Mouse (Mus musculus): ENCODE data around the gene Tarm1.

Gene Tarm1

DNA sequence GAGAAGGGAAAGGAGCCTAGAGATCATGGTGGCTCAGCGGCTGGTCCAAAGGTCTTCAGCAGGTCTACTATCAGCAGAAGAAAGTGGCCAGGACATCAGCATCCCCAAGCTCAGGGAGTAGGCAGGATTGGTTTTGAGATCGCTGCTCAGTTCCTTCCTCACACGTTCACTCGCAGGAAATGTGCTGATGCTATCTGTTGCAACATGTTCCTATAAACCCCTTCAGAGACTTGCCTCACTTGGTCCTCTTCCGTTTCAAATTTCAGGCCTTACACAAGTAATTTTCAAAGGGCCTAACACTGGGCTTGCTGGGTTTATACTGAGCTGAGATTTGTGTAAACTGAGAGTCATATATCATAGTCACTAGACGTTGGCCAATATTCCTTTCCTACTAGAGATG is at the start of gene Tarm1:
Gene Tarm1, minus strand, starts transcription at position 186 of the 400 bp plus-strand sequence.
- DNase-seq (ENCODE audit: low spot score in 2 of 2), result no peak

DNA sequence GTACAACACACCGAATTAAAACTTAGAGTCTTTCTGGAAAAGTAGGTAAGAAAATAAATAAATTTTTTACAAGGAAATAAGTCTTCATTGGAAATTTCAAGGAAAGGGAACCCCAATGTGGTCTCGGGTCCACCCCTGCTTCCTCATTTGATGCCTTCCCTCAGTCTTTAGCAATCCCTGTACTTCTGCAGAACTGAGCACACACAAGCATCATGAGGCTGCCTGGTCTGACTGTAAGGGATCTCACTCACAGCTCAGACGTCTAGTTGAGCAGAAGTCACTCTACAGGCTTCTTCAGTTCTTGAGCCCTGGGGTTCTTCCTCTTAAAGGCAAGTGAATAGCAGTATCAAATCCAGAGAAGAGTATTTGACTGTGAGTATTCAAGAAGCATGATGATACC is 3.5 kb upstream of the Tarm1 start:
- DNase-seq (ENCODE audit: low spot score in 2 of 2), result no peak

DNA sequence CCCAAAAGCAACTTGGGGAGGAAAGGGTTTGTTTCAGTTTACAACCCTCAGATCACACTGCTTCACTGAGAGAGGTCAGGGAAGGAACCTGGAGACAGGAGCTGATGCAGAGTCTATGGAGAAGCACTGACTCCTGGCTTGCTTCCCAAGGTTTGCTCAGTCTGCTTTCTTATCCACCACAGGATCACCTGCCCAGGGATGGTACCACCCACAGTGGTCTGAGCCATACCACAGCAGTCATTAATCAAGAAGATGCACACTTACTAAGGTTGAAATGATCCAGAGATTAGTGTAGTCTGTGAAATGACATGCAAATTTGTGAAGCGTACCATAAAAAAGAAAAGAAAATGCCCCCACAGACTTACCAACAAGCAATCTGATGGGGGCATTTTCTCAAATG is 2.0 kb downstream of the Tarm1 start:
- no peak for DNase-seq (ENCODE audit: low spot score in 2 of 2)

DNA sequence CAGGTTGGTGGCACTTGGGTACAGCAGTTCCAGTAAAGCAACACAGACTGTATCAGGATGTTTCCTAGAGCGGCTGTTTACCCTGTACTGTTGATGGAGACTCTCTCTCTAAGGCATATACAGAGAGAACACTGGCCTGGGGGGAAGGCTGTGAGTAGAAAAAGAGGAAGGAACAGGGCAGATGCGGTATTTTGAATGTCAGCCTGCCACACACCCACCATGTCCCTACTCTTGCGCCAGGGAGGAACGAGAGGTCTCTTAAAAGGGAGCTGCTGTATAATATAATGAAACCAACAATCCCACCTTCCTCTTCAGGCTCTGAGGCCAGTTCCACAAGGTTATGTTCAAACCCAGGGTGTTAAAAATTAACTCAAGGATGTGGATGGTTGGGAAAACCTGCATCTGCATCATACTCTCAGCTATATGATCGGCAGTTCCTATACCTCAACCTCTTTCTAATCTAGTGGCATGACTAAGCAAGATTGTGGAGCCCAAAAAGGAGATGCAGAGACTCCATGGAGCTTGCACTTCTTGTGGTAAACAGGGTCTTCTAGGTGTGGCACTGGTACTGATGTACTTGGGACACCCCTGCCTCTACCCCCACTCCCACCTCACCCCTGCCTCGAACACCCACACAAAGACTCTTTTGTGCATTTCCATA is 20.3 kb downstream of the Tarm1 start:
- DNase-seq (ENCODE audit: low spot score in 2 of 2), result no peak

DNA sequence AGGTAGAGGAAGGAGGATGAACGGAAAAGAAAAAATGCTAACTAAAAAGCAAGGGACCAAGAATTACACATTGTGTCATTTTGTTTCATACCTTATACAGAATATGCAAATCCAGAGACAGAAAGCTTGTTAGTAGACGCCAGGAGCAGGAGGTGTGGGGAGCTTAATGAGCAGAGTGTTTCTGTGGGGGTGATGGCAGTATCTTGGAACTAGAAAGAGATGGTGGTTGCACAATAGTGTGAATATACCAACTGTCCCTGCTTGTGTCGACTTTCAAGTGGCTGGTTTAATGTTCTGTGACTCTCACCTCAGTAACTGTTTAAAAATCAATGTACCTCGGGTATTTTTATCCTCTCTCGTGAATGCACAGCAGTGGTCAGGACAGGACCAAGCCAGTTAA is 25.7 kb downstream of the Tarm1 start:
- DNase-seq (ENCODE audit: low spot score in 2 of 2), result peak in 1 of 2 experiments; percentile 56

DNA sequence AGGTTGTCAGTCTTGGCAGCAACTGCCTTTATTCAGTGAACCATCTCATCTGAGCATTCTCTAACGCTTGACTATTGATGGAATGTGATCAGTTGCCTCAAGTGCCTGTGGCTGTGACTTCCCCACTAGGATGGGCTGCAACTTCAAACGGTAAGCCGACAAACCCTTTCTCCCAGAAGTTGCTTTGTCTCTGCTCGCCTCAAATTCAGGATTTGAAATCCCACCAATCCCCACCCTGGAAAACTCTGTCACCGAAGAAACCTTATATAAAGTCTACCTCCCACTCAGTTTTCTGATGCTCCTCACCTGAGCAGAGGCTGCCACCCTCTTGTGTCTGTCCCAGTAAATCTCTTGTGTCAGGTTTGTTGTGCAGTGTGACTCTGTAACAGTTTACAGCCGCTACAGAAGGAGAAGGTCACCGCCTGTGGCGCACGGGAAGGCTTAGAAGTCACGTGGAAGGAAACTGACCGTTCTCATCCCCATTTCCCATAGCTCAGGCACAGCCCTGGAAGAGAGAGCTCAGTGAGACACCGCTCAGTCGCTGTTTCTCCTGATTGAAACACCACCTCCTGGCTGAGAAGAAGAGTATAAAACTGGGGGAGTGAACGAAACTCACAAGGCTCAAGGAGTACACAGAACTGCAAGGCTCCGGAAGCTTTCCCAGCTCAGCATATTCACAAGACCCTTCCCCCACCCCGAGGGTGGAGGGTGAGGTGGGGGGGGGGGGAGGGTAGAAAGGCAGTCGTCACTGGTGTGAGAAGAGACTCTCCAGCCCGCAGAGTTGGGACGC is 27.9 kb downstream of the Tarm1 start:
- no peak for DNase-seq (ENCODE audit: low spot score in 2 of 2)

- no peak for DNase-seq (ENCODE audit: low spot score in 2 of 2)
Measured at GRCm38 (mm10) chr7:3472774-3473173, 29.6 kb downstream of the Tarm1 start.

DNA sequence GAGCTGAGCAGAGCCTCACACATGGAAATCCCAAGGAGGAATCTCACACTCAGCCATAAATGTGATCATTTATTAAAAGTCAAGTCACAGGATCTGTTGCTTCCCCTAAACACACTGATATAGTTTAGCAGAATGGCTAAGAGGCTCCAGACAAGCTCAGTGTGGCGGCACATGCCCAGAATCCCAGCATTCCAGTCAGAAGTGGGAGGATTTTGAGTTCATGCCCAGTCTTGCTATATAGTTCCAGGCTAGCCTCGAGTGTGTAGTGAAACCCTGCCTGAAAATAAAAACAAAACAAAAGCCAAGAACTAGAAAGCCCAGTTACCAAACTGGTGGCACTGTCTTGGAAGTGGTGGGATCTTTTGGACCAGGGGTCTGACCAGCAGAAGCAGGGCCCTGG is 33.8 kb downstream of the Tarm1 start:
- no peak for DNase-seq (ENCODE audit: low spot score in 2 of 2)

DNA sequence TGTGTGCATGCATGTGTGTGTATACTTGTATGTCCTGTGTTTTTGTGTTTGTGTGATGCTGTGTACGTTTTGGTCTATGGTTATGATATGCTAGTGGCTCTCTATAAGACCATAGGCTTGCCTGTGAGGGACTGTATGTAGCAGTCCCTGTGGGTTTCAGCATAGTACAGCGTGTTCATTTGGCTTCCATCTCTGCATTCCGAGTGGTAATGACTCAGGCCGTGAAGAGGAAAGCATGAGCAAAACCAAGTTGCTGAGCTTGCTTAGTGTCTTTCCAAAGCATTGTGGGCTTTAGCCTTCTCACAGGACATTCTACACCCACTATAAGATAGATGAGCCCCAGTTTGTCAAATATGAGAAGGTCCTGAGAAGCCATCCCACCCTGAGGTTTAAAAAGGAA is 39.1 kb downstream of the Tarm1 start:
- no peak for DNase-seq (ENCODE audit: low spot score in 2 of 2)

DNA sequence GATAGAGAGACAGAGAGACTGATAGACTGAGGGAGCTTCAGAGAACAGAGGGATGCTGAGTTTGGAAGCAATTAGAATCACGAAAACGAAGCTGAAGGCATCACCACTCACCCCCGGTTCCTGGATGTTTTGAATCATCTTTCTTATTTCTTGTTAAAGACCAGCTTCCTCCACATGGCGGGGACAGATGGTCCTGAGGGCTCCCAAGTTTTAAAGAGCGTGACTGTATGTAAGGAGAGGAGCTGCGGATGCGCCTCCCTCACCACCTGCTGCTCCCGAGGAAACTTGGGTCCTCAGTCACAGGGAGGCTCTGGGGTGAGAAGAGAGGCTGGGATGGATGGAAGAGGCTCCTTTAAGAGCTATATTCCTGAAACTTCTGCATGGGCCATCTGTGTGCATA is 42.2 kb downstream of the Tarm1 start:
- DNase-seq (ENCODE audit: low spot score in 2 of 2), result peak; percentile 62 to 82

DNA sequence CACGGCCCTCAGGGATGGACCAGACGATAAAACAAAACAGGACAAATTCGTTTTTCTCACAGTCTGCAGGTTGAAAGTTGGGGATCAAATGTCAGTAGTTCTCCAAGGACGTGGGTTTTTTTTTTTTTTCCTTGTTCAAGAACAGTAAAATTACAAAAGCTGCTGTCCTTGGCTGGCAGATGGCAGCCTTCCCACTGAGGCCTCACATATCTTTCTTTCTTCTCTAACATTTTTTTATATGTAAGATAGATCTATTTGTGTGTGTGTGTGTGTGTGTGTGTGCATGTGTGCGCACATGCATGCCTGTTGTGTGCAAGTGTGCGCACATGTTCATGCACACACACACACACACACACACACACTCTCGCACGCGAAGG is 44.6 kb downstream of the Tarm1 start:
- DNase-seq (ENCODE audit: low spot score in 2 of 2), result no peak

DNA sequence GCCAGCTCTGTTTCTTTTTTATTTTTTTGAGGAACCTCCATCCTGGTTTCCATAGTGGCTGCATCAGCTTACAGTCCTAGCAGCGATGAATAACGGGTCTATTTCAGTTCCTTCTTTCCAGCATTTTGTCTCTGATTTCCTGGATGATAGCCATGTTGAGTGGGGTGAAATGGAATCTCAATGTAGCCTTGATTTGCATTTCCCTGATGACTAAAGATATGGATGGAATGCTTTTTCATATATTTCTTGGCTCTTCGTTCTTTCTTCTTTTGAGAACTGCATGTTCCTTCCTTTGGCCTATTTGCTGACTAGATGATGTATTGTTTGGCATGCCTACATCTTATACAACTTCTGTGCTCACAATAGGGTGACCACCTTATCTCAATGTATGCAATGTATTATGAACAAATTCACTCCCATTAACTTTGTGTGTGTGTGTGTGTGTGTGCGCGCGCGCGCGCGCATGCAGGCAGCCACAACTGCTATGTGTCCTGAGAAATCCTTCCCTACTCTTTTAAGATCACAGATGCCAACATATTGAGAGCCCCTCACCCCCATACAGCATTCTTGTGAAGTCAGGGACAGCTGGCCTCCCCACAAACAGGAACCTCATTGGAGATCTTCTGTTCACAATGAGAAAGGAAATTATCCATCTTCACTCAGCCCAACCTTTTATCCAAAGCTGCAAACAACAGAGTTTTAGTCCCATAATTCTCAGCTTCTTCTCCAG is 45.1 kb downstream of the Tarm1 start:
- DNase-seq (ENCODE audit: low spot score in 2 of 2), result no peak

- DNase-seq (ENCODE audit: low spot score in 2 of 2), result no peak
Measured at GRCm38 (mm10) chr7:3453486-3454183, 48.8 kb downstream of the Tarm1 start.

DNA sequence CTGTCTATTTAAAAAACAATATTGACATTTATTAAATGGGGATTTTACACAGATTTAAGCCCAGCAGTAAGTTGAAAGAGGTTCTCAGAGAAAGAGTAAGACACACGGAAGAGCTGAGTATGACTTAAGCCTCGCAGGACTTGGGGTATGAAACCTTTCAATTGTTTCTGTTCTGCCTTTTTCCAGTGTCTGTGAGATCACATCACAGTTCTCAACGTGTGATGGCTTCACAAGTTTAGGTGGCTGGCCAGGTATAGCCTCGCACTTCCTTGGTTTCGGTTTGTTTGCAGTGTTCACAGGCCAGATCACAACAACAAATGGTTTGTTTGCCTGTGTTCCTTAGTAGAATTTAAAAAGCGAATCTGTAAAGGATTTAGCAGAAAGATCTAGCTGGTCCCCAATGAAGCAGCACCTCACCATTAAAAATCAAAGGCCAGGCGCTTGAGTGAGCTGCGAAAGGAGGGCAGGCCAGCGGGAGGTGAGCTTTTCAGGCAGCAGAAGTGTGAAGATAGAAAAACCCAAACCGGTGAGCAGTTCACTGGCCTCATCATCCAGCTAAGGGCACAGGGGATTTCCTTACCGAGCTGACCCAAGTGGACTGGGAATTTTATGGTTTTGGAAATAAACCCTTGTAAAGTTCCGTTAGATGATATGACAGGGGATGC is 49.5 kb downstream of the Tarm1 start:
- DNase-seq (ENCODE audit: low spot score in 2 of 2), result no peak

DNA sequence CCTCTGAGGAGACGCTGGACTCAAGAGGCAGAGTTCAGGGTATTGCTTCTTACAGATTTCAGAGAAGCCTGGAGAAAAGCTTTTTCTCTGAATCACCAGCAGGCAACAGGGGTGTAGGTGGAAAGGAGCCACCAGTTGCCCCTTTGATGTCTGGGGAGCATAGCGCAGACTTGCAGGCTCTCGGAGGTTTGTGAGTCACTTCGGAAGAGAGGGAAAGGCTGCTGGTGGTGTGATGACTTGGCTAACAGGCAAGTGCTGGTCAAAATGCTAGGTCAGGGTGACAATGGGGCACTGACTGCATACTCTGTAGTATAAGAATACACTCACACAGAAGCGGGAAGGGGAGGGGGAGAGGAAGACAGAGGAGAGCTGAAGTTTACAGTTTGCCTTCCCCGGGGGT is 51.3 kb downstream of the Tarm1 start:
- no peak for DNase-seq (ENCODE audit: low spot score in 2 of 2)

DNA sequence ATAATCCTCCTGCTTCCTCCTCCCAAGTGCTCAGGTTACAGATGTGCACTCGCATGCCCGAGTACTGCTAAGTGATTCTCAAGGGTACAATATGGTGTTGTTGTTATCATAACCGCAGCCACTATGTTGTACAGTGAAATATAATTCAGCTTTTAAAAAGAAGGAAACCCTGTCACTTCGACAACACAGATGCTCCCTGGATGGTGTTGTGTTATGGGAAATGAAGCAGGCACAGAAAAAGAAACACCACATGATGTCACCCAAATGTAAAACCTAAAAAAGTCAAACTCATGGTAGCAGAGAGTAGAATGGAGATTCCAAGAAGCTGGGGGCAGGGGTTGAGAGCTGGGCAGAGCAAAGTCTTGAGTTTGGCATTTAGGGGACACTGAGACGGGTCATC is 51.8 kb downstream of the Tarm1 start:
- DNase-seq (ENCODE audit: low spot score in 2 of 2), result no peak

- DNase-seq (ENCODE audit: low spot score in 2 of 2), result peak; percentile 85 to 92
Measured at GRCm38 (mm10) chr7:3448737-3449454, 53.5 kb downstream of the Tarm1 start.

DNA sequence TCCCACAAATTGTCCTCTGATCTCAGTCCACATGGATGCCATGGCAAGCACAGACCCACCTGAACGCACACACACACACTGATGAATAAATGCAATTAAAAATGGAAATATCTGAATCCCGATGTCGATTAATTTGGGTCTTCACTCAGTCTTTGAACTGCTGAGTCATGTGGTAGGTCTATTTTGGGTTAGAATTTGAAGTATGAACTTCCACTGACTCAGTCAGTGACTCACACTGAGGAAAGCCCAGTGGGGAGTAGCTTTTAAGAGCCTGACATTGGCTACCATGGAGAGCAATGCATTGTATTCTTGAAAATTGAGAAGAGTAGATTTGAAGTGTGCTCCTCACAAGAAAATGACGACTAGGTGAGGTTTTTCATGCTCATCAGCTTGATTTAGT is 55.4 kb downstream of the Tarm1 start:
- no peak for DNase-seq (ENCODE audit: low spot score in 2 of 2)

DNA sequence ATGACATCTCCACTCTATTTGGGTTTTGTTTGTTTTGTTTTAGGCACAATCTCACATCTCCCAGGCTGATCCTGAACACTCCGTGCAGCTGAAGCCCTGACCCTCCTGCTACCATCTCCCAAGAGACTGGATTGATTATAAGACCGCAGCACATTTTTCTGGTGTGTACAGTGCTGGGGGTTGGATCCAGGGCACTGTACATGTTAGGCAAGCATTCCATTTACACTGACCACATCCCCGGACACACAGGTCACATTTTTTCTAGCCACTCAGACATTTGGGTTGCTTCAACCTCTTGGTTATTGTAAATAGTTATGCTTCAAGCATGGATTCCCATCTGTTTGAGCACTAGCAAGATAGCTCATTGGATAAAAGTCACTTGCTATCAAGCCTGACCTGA is 55.8 kb downstream of the Tarm1 start:
- DNase-seq (ENCODE audit: low spot score in 2 of 2), result no peak

- no peak for DNase-seq (ENCODE audit: low spot score in 2 of 2)
Measured at GRCm38 (mm10) chr7:3444678-3445077, 57.7 kb downstream of the Tarm1 start.

DNA sequence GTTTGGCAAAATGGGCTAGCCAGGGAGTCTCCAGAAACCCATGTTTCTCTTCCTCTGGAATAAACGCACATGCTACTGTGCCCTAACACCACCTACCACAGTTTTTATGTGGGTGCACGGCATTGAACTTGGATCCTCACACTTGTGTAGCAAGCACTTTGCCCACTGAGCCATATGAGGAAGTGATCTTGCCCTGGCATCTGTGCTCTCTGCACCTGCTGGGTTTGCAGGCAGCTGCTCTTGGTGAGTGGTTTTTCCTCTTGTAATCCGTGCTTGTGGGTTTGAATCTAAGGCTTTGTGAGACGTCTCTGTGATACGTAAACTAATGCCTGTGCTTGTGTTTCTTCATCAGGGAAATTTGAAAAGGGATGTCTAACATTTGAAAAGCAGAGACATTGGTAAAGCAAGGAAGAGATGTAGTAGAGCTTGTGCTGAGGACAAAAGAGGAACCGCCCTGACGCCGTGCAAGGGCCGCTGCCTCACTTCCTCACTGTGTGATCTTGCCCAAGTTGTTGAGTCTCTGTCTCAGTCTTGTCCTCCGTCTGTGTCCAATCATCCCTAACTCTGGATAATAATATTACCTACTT is 59.9 kb downstream of the Tarm1 start:
- DNase-seq (ENCODE audit: low spot score in 2 of 2), result no peak

All from right cerebral cortex, postnatal 10 days (tissue).